ENCODE assay signal across 8 mouse cellular contexts in genomic region chr13:36117143-36118014, GRCm38 (mm10). TPM values are rescaled to one million over a fixed set of nuclear protein-coding genes. Genes with fewer than 3 reads are reported as not detected.
DNase-seq lines count a peak whose midpoint lies in the region; ATAC-seq lines count a peak whose summit lies in the region.

Fars2 (plus strand) TSS chr13:36117412.
Lyrm4 (minus strand) TSS chr13:36117526.

- peak within 1 kb of the TSS; percentile 91 for H3K27ac ChIP-seq in brown adipose tissue, adult 24 weeks (replicated peaks; ENCODE audit: low read depth, low read length)
- peak within 1 kb of the TSS; percentile 96 for H3K27ac ChIP-seq in heart, embryonic 13.5 days (replicated peaks)
- H3K27ac ChIP-seq in liver, embryonic 12.5 days, result peak within 1 kb of the TSS; percentile 94
- H3K27ac ChIP-seq in stomach, embryonic 15.5 days, result peak within 1 kb of the TSS; percentile 96

- H3K27me3 ChIP-seq in heart, embryonic 13.5 days (replicated peaks), result no peaks in the 10 kb centered on the region
- no peaks in the 10 kb centered on the region for H3K27me3 ChIP-seq in liver, embryonic 12.5 days (replicated peaks)
- H3K27me3 ChIP-seq in stomach, embryonic 15.5 days (replicated peaks), result no peaks in the 10 kb centered on the region

- H3K9ac ChIP-seq in heart, embryonic 13.5 days, result peak within 1 kb of the TSS; percentile 87
- H3K9ac ChIP-seq in liver, embryonic 12.5 days, result peak within 1 kb of the TSS; percentile 78
- H3K9ac ChIP-seq in stomach, embryonic 15.5 days, result peak within 1 kb of the TSS; percentile 41

- H3K4me2 ChIP-seq in heart, embryonic 13.5 days, result peak within 1 kb of the TSS; percentile 87
- peak within 1 kb of the TSS; percentile 88 for H3K4me2 ChIP-seq in liver, embryonic 12.5 days
- H3K4me2 ChIP-seq in stomach, embryonic 15.5 days, result peak within 1 kb of the TSS; percentile 70

- H3K36me3 ChIP-seq in heart, embryonic 13.5 days, result no peaks in the 10 kb centered on the region
- no peaks in the 10 kb centered on the region for H3K36me3 ChIP-seq in liver, embryonic 12.5 days
- no peaks in the 10 kb centered on the region for H3K36me3 ChIP-seq in stomach, embryonic 15.5 days

- ATAC-seq in heart, embryonic 13.5 days (ENCODE audit: extremely low read depth, insufficient number of reproducible peaks, low FRiP score, low TSS enrichment), result peak; percentile 97
- peak; percentile 97 for ATAC-seq in liver, embryonic 12.5 days
- ATAC-seq in stomach, embryonic 15.5 days (ENCODE audit: insufficient read depth, low FRiP score, low read depth), result peak; percentile 99

- H3K4me3 ChIP-seq in brown adipose tissue, adult 24 weeks (ENCODE audit: insufficient read depth, low read depth, low read length), result peak within 1 kb of the TSS; percentile 73
- peak within 1 kb of the TSS; percentile 84 for H3K4me3 ChIP-seq in heart, embryonic 13.5 days
- peak within 1 kb of the TSS; percentile 88 for H3K4me3 ChIP-seq in liver, embryonic 12.5 days
- peak within 1 kb of the TSS; percentile 86 for H3K4me3 ChIP-seq in stomach, embryonic 15.5 days (replicated peaks)

- under 1% methylated on average over 74 of the region's 75 CpGs for WGBS in heart, embryonic 13.5 days
- WGBS in liver, embryonic 12.5 days (ENCODE audit: insufficient replicate concordance), result under 1% methylated on average over 74 of the region's 75 CpGs
- WGBS in stomach, embryonic 15.5 days, result under 1% methylated on average over 66 of the region's 75 CpGs

- peak; percentile 97 for DNase-seq in CD4-positive, CD25-positive, alpha-beta regulatory T cell, adult 2 months (ENCODE audit: low read depth, low spot score)
- peak; percentile 31 for DNase-seq in fat pad, adult 2 months (ENCODE audit: extremely low read depth, low read depth, low spot score)
- DNase-seq in kidney, postnatal 10 days, result peak; percentile 99
- peak; percentile 96 to 97 for DNase-seq in natural killer cell, adult 2 months (ENCODE audit: low spot score in 2 of 2)

- no peaks in the 10 kb centered on the region for H3K9me3 ChIP-seq in heart, embryonic 13.5 days
- no peaks in the 10 kb centered on the region for H3K9me3 ChIP-seq in liver, embryonic 12.5 days (replicated peaks)
- H3K9me3 ChIP-seq in stomach, embryonic 15.5 days, result no peaks in the 10 kb centered on the region

- 0 out of 2 replicates have a peak, but pooled peaks cover 5% of the 10 kb centered on the region for H3K4me1 ChIP-seq in brown adipose tissue, adult 24 weeks (ENCODE audit: control insufficient read depth, insufficient read depth, insufficient read length, low read length)
- H3K4me1 ChIP-seq in heart, embryonic 13.5 days, result peaks cover 22% of the 10 kb centered on the region
- peaks cover 51% of the 10 kb centered on the region for H3K4me1 ChIP-seq in liver, embryonic 12.5 days
- H3K4me1 ChIP-seq in stomach, embryonic 15.5 days, result 0 out of 2 replicates have a peak, but pooled peaks cover 3% of the 10 kb centered on the region

RNA-seq across cellular contexts. Expression of gene Fars2, which starts in this region (rescaled TPM):
- polyA plus RNA-seq in brown adipose tissue, adult 24 weeks (2012; ENCODE audit: insufficient read depth, insufficient read length, missing spikeins), result 91.4 and 117 TPM in 2 replicates
- polyA plus RNA-seq in heart, embryonic 13.5 days (2015; fragmentation: Nextera tagmentation; extraction: Ambion mirVana), result 53.4 and 54.3 TPM in 2 replicates
- 28.0 and 31.0 TPM in 2 replicates for polyA plus RNA-seq in liver, embryonic 12.5 days (2016; fragmentation: Nextera tagmentation; extraction: Ambion mirVana)
- polyA plus RNA-seq in stomach, embryonic 15.5 days (2015; fragmentation: Nextera tagmentation; extraction: Ambion mirVana), result 38.6 and 39.5 TPM in 2 replicates

RNA-seq across cellular contexts. Expression of gene Lyrm4, which starts in this region (rescaled TPM):
- polyA plus RNA-seq in brown adipose tissue, adult 24 weeks (2012; ENCODE audit: insufficient read depth, insufficient read length, missing spikeins), result 11.9 and 13.9 TPM in 2 replicates
- 24.3 and 28.5 TPM in 2 replicates for polyA plus RNA-seq in heart, embryonic 13.5 days (2015; fragmentation: Nextera tagmentation; extraction: Ambion mirVana)
- 27.5 and 27.6 TPM in 2 replicates for polyA plus RNA-seq in liver, embryonic 12.5 days (2016; fragmentation: Nextera tagmentation; extraction: Ambion mirVana)
- 24.5 and 25.2 TPM in 2 replicates for polyA plus RNA-seq in stomach, embryonic 15.5 days (2015; fragmentation: Nextera tagmentation; extraction: Ambion mirVana)

Comparison
In these comparisons a context has a peak if more than half of its experiments do, and no peak if none do; other contexts are left out.
1. Peak in every context shown above with its lines: DNase-seq, ATAC-seq, H3K4me3 ChIP-seq and H3K27ac ChIP-seq.
2. DNase-seq: peak in every context shown above with its lines; median percentile 99 in kidney, postnatal 10 days; 97 in CD4-positive, CD25-positive, alpha-beta regulatory T cell, adult 2 months; 96 in natural killer cell, adult 2 months; 31 in fat pad, adult 2 months.